Mouse (Mus musculus): Measurements from ENCODE around the gene Hivep3. TPM values are rescaled to one million over a fixed set of nuclear protein-coding genes. Genes with fewer than 3 reads are reported as not detected.

Gene Hivep3
- polyA plus RNA-seq, 1 experiment from 2014 or later: 2.0 TPM

DNA sequence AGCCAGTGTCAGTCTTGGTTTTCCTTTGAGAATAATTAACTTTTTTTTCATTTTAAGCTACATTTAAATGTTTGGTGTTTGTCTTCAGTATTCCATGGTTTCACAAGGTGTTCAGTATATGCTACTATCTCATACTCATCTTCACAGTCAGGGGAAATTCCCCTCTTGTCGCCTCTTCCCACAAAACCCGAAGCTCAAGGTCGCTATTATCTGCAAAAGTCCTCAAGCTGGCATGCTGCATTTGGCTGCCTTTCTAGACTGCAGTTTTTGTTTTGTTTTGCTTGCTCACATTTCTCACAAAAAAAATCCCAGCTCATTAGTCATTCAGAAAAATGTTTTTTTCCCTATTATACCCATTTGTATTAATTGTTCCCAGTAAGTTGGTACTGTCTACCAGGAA is 92.4 kb downstream of the Hivep3 start:
- no peaks in the 10 kb centered on the region for H3K9me3 ChIP-seq (ENCODE audit: control insufficient read depth, low read length)
- H3K27me3 ChIP-seq (ENCODE audit: control insufficient read depth, insufficient read depth, low read length): no peaks in the 10 kb centered on the region
- H3K9ac ChIP-seq (ENCODE audit: low read length): no peak overlapping the region
- 85% methylated on average over 3 of the region's 3 CpGs for WGBS
- H3K4me1 ChIP-seq (ENCODE audit: control insufficient read depth, insufficient read depth, low read length): no peaks in the 10 kb centered on the region
- no peak overlapping the region for H3K27ac ChIP-seq (ENCODE audit: low read depth, low read length)
- no peaks in the 10 kb centered on the region for H3K36me3 ChIP-seq (ENCODE audit: control insufficient read depth, insufficient read depth, low read length)
- DNase-seq (ENCODE audit: low spot score, missing footprints) (no peak), ATAC-seq (ENCODE audit: low FRiP score) (no peak)
- no peak overlapping the region for H3K4me2 ChIP-seq
- no peak overlapping the region for H3K4me3 ChIP-seq (ENCODE audit: low read depth, low read length)

DNA sequence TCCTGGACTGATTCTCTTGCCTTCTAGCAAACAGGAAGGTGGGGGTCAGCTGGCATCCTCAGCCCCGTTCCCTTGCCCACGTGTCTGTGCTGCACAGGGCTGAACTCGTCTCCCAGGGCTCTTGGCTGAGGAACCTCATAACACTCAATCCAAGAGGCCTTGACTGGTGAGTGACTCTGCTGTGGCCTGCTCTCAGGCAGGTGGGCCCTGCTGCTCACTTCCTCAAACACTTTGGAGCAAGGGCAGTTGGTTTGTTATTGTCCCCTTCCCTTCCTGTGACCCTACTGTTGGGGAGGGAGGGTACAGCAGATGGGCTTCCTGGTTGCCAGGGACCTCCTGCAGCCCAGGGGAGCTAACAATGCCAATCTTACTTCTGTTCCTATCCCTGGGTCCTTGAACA is 94.8 kb downstream of the Hivep3 start:
- DNase-seq (ENCODE audit: low spot score, missing footprints) (no peak), ATAC-seq (ENCODE audit: low FRiP score) (no peak)
- H3K9me3 ChIP-seq (ENCODE audit: control insufficient read depth, low read length): no peaks in the 10 kb centered on the region
- no peak overlapping the region for H3K9ac ChIP-seq (ENCODE audit: low read length)
- H3K27ac ChIP-seq (ENCODE audit: low read depth, low read length): no peak overlapping the region
- no peaks in the 10 kb centered on the region for H3K4me1 ChIP-seq (ENCODE audit: control insufficient read depth, insufficient read depth, low read length)
- H3K4me3 ChIP-seq (ENCODE audit: low read depth, low read length): no peak overlapping the region
- WGBS: 76% methylated on average over 3 of the region's 3 CpGs
- H3K4me2 ChIP-seq: no peak overlapping the region
- H3K27me3 ChIP-seq (ENCODE audit: control insufficient read depth, insufficient read depth, low read length): no peaks in the 10 kb centered on the region
- H3K36me3 ChIP-seq (ENCODE audit: control insufficient read depth, insufficient read depth, low read length): no peaks in the 10 kb centered on the region

DNA sequence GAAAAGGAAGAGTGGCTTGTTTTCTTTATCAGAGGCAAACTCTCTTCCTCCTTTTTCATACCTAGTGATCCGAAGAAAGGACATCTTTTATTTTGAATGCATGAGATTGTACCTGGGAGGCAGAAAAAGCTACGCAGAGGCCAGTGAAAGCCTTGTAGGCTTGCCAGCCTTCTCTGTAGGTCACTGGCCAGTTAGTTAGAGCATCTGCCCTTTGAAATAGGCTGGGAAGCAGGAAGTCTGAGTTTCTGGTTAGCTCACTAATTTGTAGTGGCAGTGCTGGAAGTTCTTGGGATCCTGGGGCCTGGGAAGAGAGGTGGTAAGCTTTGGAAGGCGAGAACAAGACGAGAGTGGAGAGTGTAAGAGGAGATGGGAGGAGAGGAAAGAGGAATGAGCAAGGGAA is 95.4 kb downstream of the Hivep3 start:
- no peak for DNase-seq (ENCODE audit: low spot score, missing footprints)
- no peaks in the 10 kb centered on the region for H3K9me3 ChIP-seq (ENCODE audit: control insufficient read depth, low read length)
- 78% methylated on average over 4 of the region's 4 CpGs for WGBS
- no peak overlapping the region for H3K9ac ChIP-seq (ENCODE audit: low read length)
- no peak overlapping the region for H3K4me3 ChIP-seq (ENCODE audit: low read depth, low read length)
- ATAC-seq (ENCODE audit: low FRiP score): no peak
- H3K27me3 ChIP-seq (ENCODE audit: control insufficient read depth, insufficient read depth, low read length): no peaks in the 10 kb centered on the region
- no peaks in the 10 kb centered on the region for H3K4me1 ChIP-seq (ENCODE audit: control insufficient read depth, insufficient read depth, low read length)
- no peak overlapping the region for H3K4me2 ChIP-seq
- H3K36me3 ChIP-seq (ENCODE audit: control insufficient read depth, insufficient read depth, low read length): no peaks in the 10 kb centered on the region
- no peak overlapping the region for H3K27ac ChIP-seq (ENCODE audit: low read depth, low read length)

DNA sequence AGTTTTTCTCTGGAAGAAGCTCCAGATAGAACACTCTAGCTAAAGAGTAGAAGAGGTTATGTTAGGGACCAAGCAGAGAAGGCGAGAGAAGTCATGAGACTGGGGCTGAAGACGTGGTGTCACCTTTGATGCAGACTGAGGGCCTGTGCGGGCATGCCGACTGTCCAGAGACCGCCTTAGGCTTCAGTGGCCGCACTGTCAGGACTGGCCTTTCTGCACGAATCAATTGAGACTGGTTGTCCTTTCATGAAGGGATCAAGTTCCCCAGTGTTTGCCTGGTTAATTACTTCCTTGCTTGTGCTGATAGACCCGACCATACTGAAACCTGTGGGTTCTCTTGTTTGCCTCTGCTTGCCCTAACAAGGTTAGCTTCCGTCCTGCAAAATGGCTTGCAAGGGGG is 99.7 kb downstream of the Hivep3 start:
- H3K36me3 ChIP-seq (ENCODE audit: control insufficient read depth, insufficient read depth, low read length): no peaks in the 10 kb centered on the region
- DNase-seq (ENCODE audit: low spot score, missing footprints) (no peak), ATAC-seq (ENCODE audit: low FRiP score) (no peak)
- H3K27ac ChIP-seq (ENCODE audit: low read depth, low read length): no peak overlapping the region
- no peak overlapping the region for H3K9ac ChIP-seq (ENCODE audit: low read length)
- WGBS: 73% methylated on average over 9 of the region's 9 CpGs
- no peaks in the 10 kb centered on the region for H3K9me3 ChIP-seq (ENCODE audit: control insufficient read depth, low read length)
- no peaks in the 10 kb centered on the region for H3K4me1 ChIP-seq (ENCODE audit: control insufficient read depth, insufficient read depth, low read length)
- no peak overlapping the region for H3K4me3 ChIP-seq (ENCODE audit: low read depth, low read length)
- H3K4me2 ChIP-seq: no peak overlapping the region
- H3K27me3 ChIP-seq (ENCODE audit: control insufficient read depth, insufficient read depth, low read length): no peaks in the 10 kb centered on the region

GRCm38 (mm10) chr4:119833884-119834283 is 100.3 kb downstream of the Hivep3 start:
- H3K27ac ChIP-seq (ENCODE audit: low read depth, low read length): no peak overlapping the region
- no peaks in the 10 kb centered on the region for H3K27me3 ChIP-seq (ENCODE audit: control insufficient read depth, insufficient read depth, low read length)
- H3K36me3 ChIP-seq (ENCODE audit: control insufficient read depth, insufficient read depth, low read length): no peaks in the 10 kb centered on the region
- DNase-seq (ENCODE audit: low spot score, missing footprints) (no peak), ATAC-seq (ENCODE audit: low FRiP score) (no peak)
- WGBS: 79% methylated on average over 5 of the region's 5 CpGs
- H3K4me2 ChIP-seq: no peak overlapping the region
- no peak overlapping the region for H3K9ac ChIP-seq (ENCODE audit: low read length)
- H3K4me3 ChIP-seq (ENCODE audit: low read depth, low read length): no peak overlapping the region
- H3K4me1 ChIP-seq (ENCODE audit: control insufficient read depth, insufficient read depth, low read length): no peaks in the 10 kb centered on the region
- H3K9me3 ChIP-seq (ENCODE audit: control insufficient read depth, low read length): no peaks in the 10 kb centered on the region

DNA sequence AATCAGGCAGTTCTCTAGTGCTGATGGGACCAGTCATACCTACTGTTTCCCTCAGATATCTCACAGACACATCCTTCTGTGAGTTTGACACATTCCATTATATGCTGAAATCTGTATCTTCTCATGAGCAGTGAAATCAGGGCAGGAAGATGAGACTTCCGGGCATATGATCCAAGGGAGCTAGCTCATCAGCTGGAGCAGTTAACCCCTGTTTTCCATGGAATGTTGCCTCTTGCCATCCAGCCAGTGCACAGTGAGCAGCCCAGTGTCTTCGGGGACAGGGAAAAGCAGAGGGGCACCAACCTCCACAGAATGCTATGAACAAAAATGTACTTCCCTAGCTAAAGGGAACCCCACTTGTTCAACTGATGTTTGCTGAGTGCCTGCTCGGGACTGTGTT is 102.6 kb downstream of the Hivep3 start:
- H3K36me3 ChIP-seq (ENCODE audit: control insufficient read depth, insufficient read depth, low read length): no peaks in the 10 kb centered on the region
- H3K27me3 ChIP-seq (ENCODE audit: control insufficient read depth, insufficient read depth, low read length): no peaks in the 10 kb centered on the region
- H3K4me3 ChIP-seq (ENCODE audit: low read depth, low read length): no peak overlapping the region
- no peak overlapping the region for H3K4me2 ChIP-seq
- no peaks in the 10 kb centered on the region for H3K4me1 ChIP-seq (ENCODE audit: control insufficient read depth, insufficient read depth, low read length)
- H3K9ac ChIP-seq (ENCODE audit: low read length): no peak overlapping the region
- H3K9me3 ChIP-seq (ENCODE audit: control insufficient read depth, low read length): no peaks in the 10 kb centered on the region
- H3K27ac ChIP-seq (ENCODE audit: low read depth, low read length): no peak overlapping the region
- no peak for DNase-seq (ENCODE audit: low spot score, missing footprints)
- WGBS: 85% methylated on average over 3 of the region's 3 CpGs
- ATAC-seq (ENCODE audit: low FRiP score): no peak

GRCm38 (mm10) chr4:119837505-119838065 is 104.0 kb downstream of the Hivep3 start:
- 100% methylated on average over 1 of the region's 1 CpGs for whole genome bisulfite sequencing
- no peak for DNase-seq (ENCODE audit: low spot score, missing footprints)

DNA sequence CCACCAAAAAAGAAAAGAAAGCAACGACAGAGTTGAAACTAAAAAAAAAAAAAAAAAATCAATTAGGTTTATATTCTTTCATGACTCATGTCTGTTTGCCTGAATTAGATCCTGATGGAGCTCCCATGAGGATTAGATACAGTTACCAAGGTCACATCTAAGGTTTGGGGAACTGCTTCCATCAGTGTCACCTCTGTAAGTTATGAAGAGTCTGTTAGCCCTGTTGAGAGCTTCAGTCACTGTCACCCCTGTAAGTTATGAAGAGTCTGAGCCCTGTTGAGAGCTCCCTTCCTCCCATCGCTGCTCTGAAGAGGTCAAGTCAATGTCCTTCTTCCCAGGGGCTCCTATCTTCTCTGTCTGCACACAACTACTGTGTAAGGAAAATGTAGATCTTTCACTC is 104.7 kb downstream of the Hivep3 start:
- ATAC-seq (ENCODE audit: low FRiP score) (no peak), DNase-seq (ENCODE audit: low spot score, missing footprints) (no peak)
- Histone ChIP-seq H3K27ac (ENCODE audit: low read depth, low read length) (no peak overlapping the region), H3K4me3 (ENCODE audit: low read depth, low read length) (no peak overlapping the region), H3K9me3 (ENCODE audit: control insufficient read depth, low read length) (no peaks in the 10 kb centered on the region), H3K36me3 (ENCODE audit: control insufficient read depth, insufficient read depth, low read length) (no peaks in the 10 kb centered on the region), H3K27me3 (ENCODE audit: control insufficient read depth, insufficient read depth, low read length) (no peaks in the 10 kb centered on the region), H3K9ac (ENCODE audit: low read length) (no peak overlapping the region), H3K4me2 (no peak overlapping the region), H3K4me1 (ENCODE audit: control insufficient read depth, insufficient read depth, low read length) (no peaks in the 10 kb centered on the region)
- WGBS: 87% methylated on average over 2 of the region's 2 CpGs

More at GRCm38 (mm10) chr4:119837505-119838065, 104.0 kb downstream of the Hivep3 start:
- Histone ChIP-seq H3K4me2 (no peak overlapping the region), H3K4me1 (ENCODE audit: control insufficient read depth, insufficient read depth, low read length) (no peaks in the 10 kb centered on the region), H3K9ac (ENCODE audit: low read length) (no peak overlapping the region), H3K36me3 (ENCODE audit: control insufficient read depth, insufficient read depth, low read length) (no peaks in the 10 kb centered on the region), H3K4me3 (ENCODE audit: low read depth, low read length) (no peak overlapping the region), H3K27ac (ENCODE audit: low read depth, low read length) (no peak overlapping the region), H3K27me3 (ENCODE audit: control insufficient read depth, insufficient read depth, low read length) (no peaks in the 10 kb centered on the region), H3K9me3 (ENCODE audit: control insufficient read depth, low read length) (no peaks in the 10 kb centered on the region)
- ATAC-seq (ENCODE audit: low FRiP score): no peak

DNA sequence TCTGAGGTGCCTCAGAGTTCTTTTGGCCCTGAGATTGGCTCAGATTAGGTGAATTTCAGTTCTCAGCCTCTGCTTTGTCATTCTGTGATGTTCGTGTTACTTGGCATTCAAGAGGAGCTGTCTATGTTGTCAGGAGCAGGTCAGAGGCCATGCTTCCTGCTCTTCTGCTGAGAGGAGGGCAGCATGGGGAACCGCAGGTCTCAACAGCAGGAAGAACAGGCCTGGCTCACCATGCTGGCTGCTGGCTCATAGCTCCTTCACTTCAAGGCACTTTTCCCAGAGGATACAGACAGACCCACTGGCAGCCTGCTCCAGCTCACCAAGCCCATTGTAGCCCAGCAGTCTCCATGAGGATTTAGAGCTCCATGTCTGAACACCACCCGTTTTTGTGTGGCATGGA is 109.7 kb downstream of the Hivep3 start:
- ATAC-seq (ENCODE audit: low FRiP score) (no peak), DNase-seq (ENCODE audit: low spot score, missing footprints) (no peak)
- no peaks in the 10 kb centered on the region for H3K9me3 ChIP-seq (ENCODE audit: control insufficient read depth, low read length)
- H3K27me3 ChIP-seq (ENCODE audit: control insufficient read depth, insufficient read depth, low read length): no peaks in the 10 kb centered on the region
- 69% methylated on average over 3 of the region's 3 CpGs for WGBS
- no peak overlapping the region for H3K9ac ChIP-seq (ENCODE audit: low read length)
- H3K4me3 ChIP-seq (ENCODE audit: low read depth, low read length): no peak overlapping the region
- no peaks in the 10 kb centered on the region for H3K36me3 ChIP-seq (ENCODE audit: control insufficient read depth, insufficient read depth, low read length)
- no peaks in the 10 kb centered on the region for H3K4me1 ChIP-seq (ENCODE audit: control insufficient read depth, insufficient read depth, low read length)
- H3K4me2 ChIP-seq: no peak overlapping the region
- no peak overlapping the region for H3K27ac ChIP-seq (ENCODE audit: low read depth, low read length)

DNA sequence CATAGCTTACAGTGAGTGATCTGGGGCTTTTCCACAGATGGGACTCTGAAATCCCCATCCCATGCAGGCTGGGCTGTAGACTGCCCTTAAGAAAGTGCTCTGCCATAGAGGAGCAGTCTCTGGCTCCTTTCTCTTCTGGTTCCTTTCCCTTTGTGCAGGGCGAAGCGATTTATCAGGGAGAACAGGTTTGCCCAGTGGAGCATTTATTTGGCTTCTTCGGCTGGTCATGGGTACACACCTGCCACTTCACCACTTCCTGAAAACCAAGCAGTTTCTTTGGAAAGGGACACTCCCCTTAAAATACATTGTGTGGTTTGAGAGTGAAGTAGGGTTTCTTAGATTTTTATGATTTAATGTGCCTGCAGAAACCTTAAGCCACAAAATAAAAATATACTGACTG is 110.7 kb downstream of the Hivep3 start:
- WGBS: 84% methylated on average over 3 of the region's 3 CpGs
- ATAC-seq (ENCODE audit: low FRiP score): no peak
- no peaks in the 10 kb centered on the region for H3K4me1 ChIP-seq (ENCODE audit: control insufficient read depth, insufficient read depth, low read length)

More for the DNA sequence above, 110.7 kb downstream of the Hivep3 start:
- no peaks in the 10 kb centered on the region for H3K36me3 ChIP-seq (ENCODE audit: control insufficient read depth, insufficient read depth, low read length)
- DNase-seq (ENCODE audit: low spot score, missing footprints): no peak
- no peaks in the 10 kb centered on the region for H3K9me3 ChIP-seq (ENCODE audit: control insufficient read depth, low read length)
- H3K27me3 ChIP-seq (ENCODE audit: control insufficient read depth, insufficient read depth, low read length): no peaks in the 10 kb centered on the region
- H3K4me3 ChIP-seq (ENCODE audit: low read depth, low read length): no peak overlapping the region
- H3K4me2 ChIP-seq: no peak overlapping the region
- no peak overlapping the region for H3K9ac ChIP-seq (ENCODE audit: low read length)
- H3K27ac ChIP-seq (ENCODE audit: low read depth, low read length): no peak overlapping the region
